Mouse (Mus musculus): Measurements from ENCODE around the gene Armc12. TPM values are rescaled to one million over a fixed set of nuclear protein-coding genes. Genes with fewer than 3 reads are reported as not detected.

The Armc12 gene
- polyA plus RNA-seq, 1 experiment: not detected

DNA sequence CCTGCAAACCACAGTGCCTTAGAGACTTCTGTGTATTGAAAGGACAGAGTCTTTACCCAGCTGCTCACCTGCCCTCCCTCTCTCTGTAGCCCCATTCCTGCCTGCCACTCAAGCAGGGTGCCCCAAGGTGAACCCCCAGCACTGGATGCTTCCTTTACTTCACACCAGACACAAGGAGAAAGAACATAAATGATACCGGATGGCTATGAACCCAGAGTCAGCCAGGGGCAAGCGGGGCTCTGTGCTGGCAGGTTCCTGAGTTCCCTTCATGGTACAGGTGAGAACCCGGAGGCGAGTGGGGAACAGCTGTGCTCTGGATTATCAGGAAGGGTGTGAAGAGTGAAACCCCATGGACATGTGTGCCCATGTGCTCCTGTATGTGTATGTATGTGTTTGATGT lies 25.0 kb upstream of the Armc12 start:
- no peak overlapping the region for H3K27ac ChIP-seq (ENCODE audit: insufficient read depth, low read depth, low read length)
- no peak for TF ChIP-seq CTCF (IDR thresholded peaks at IDR 0.05; ENCODE audit: extremely low read depth, insufficient read length, insufficient replicate concordance, low read depth, low read length)
- TF ChIP-seq POLR2A (IDR thresholded peaks at IDR 0.05; ENCODE audit: low read depth, low read length): no peak
- no peaks in the 10 kb centered on the region for H3K27me3 ChIP-seq (ENCODE audit: control insufficient read depth, insufficient read depth, low read length)
- H3K4me3 ChIP-seq (ENCODE audit: low read depth, low read length): no peak overlapping the region
- H3K36me3 ChIP-seq (ENCODE audit: control insufficient read depth, insufficient read depth, low read length): no peaks in the 10 kb centered on the region
- 0 out of 2 replicates have a peak, but pooled peaks cover under 1% of the 10 kb centered on the region for H3K4me1 ChIP-seq (ENCODE audit: control insufficient read depth, insufficient read depth, insufficient read length, low read length)
- WGBS: 91% methylated on average over 4 of the region's 4 CpGs

DNA sequence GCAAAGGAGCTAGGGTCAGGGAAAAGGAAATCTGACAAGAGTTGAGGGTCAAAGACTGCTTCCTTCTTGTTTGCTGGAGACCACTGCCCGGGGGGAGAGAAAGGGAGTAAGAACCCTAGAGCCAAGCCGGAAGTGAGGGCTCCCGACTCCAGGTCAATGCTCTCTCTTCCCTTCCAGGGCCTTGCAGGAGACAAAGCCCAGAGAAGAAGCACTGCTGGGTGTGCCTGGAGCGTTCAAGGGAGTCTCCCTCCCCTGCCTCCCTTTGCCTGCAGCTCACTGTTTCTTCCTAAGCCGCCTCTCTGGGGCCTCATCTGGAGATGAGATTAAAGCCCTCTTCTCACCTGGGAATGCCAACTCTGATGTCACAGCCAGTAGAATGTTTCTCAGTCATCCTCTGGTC lies 23.7 kb upstream of the Armc12 start:
- H3K27me3 ChIP-seq (ENCODE audit: control insufficient read depth, insufficient read depth, low read length): no peaks in the 10 kb centered on the region
- H3K36me3 ChIP-seq (ENCODE audit: control insufficient read depth, insufficient read depth, low read length): no peaks in the 10 kb centered on the region
- peaks cover 9% of the 10 kb centered on the region for H3K4me1 ChIP-seq (ENCODE audit: control insufficient read depth, insufficient read depth, insufficient read length, low read length)
- no peak overlapping the region for H3K27ac ChIP-seq (ENCODE audit: insufficient read depth, low read depth, low read length)
- no peak for TF ChIP-seq POLR2A (IDR thresholded peaks at IDR 0.05; ENCODE audit: low read depth, low read length)
- TF ChIP-seq CTCF (IDR thresholded peaks at IDR 0.05; ENCODE audit: extremely low read depth, insufficient read length, insufficient replicate concordance, low read depth, low read length): no peak
- 60% methylated on average over 5 of the region's 5 CpGs for WGBS
- no peak overlapping the region for H3K4me3 ChIP-seq (ENCODE audit: low read depth, low read length)

DNA sequence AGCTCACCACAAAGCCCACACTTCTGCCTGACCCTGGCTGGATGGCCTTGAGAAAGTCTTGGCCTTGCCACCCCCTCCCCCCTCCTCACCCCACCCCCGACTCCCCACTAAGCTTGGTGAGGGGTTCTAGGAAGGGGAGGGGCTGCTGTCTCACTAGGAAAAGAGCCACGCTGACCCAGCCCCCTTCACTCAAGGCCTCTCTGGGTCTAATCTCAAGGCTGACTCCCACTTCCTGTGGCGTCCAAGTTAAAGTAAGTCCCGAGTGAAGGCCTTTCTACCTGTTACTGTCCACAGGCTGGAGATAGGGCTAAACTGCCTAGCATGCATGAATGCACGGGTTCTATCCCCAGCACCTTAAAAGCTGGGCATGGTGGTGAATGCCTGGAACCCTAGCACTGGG lies 23.1 kb upstream of the Armc12 start:
- 76% methylated on average over 5 of the region's 5 CpGs for WGBS
- Histone ChIP-seq H3K4me1 (ENCODE audit: control insufficient read depth, insufficient read depth, insufficient read length, low read length) (peaks cover 14% of the 10 kb centered on the region), H3K4me3 (ENCODE audit: low read depth, low read length) (no peak overlapping the region), H3K27ac (ENCODE audit: insufficient read depth, low read depth, low read length) (no peak overlapping the region), H3K36me3 (ENCODE audit: control insufficient read depth, insufficient read depth, low read length) (no peaks in the 10 kb centered on the region), H3K27me3 (ENCODE audit: control insufficient read depth, insufficient read depth, low read length) (no peaks in the 10 kb centered on the region)
- no peak for TF ChIP-seq CTCF (IDR thresholded peaks at IDR 0.05; ENCODE audit: extremely low read depth, insufficient read length, insufficient replicate concordance, low read depth, low read length)
- no peak for TF ChIP-seq POLR2A (IDR thresholded peaks at IDR 0.05; ENCODE audit: low read depth, low read length)

DNA sequence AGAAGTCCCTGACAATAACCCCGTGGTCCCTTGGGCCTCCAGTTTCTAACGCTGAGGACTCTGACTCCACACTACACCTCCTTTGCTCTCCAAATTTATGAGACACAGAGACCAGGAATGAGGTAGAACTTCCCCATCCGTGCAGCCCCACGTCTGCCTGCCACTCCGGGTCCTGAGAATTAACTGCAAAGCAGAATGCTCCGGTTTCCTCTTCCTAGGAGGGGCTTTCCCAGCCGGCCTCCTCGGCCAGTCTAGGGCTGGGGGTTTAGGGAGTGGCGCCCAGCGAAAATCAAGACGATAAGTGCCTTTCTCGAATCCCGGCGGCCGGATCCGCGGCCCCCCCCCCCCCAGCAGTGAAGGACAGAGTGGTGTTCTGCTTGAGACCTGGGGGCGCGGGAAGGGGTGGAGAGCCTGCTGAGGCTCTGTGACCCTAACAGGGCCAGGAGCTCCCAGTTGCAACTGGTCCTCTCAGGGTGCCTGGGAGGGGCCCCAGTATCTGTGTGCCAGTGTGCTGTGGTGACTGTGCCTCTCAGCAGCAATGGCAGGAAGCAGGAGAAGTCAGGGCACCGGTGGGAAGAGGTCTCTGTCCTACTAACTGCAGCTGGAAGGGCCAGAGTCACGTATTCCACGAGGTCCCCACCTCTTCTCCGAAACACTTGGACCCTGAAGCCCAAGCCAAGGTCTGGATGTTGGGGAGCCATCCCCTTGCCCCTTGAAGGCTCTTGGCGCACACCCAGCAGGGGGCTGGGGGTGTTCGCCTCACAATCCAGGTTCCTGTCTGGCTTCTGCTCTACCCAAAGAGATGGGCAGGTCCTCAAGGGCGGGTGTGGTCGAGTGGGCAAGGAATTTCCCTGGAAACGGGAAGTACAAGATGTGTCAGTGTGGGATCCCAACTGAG lies 19.9 kb upstream of the Armc12 start:
- no peaks in the 10 kb centered on the region for H3K36me3 ChIP-seq (ENCODE audit: control insufficient read depth, insufficient read depth, low read length)
- H3K4me3 ChIP-seq (ENCODE audit: low read depth, low read length): no peak overlapping the region
- no peaks in the 10 kb centered on the region for H3K27me3 ChIP-seq (ENCODE audit: control insufficient read depth, insufficient read depth, low read length)
- WGBS: 26% methylated on average over 28 of the region's 28 CpGs
- H3K27ac ChIP-seq (ENCODE audit: insufficient read depth, low read depth, low read length): no peak overlapping the region
- peaks cover 29% of the 10 kb centered on the region for H3K4me1 ChIP-seq (ENCODE audit: control insufficient read depth, insufficient read depth, insufficient read length, low read length)
- no peak for TF ChIP-seq POLR2A (IDR thresholded peaks at IDR 0.05; ENCODE audit: low read depth, low read length)
- no peak for TF ChIP-seq CTCF (IDR thresholded peaks at IDR 0.05; ENCODE audit: extremely low read depth, insufficient read length, insufficient replicate concordance, low read depth, low read length)

DNA sequence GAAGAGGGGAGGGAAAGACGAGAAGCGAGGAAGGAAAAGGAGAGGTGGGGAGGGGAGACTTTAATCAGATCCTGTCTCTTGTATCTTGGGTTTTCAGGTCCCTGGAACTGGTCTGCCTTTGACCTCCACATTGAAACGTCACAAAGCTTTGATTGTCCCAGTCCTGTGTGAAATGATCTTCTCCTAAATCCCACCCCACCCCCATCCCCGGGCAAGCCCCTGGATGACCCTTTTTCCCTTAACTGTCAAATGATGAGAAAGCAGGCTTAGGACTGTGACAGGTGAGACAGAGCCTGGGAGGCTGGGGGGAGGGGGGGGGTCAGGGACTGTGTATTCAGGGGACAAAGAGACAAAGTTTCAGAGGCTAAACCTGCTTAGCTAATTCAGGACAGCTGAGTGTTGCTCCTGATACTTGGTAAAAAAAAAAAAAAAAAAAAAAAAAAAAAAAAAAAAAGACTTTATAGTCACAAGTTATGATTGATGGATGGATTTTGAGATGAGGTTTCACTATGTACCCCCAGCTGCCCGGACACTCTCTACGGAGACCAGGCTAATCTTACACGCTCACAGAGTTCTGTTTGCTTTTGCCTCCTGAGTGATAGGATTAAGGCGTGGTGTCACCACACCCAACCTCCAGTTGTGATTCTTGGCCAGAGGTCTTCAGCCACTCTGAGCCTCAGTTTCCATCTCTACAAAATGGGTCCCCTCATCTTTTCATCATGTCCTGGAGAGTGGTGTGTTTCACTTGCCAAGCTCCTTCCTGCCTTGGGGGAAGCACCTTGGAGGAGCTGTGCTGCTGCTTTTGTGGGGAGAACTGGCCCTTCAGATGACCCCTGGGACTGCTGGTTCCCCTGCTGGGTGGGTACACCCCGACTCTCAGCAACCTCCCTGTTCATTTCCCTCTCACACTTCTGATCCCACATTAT lies 18.7 kb upstream of the Armc12 start:
- 28% methylated on average over 9 of the region's 9 CpGs for WGBS
- Histone ChIP-seq H3K36me3 (ENCODE audit: control insufficient read depth, insufficient read depth, low read length) (no peaks in the 10 kb centered on the region), H3K27me3 (ENCODE audit: control insufficient read depth, insufficient read depth, low read length) (no peaks in the 10 kb centered on the region), H3K4me3 (ENCODE audit: low read depth, low read length) (no peak overlapping the region), H3K27ac (ENCODE audit: insufficient read depth, low read depth, low read length) (peak overlapping the region; percentile 93), H3K4me1 (ENCODE audit: control insufficient read depth, insufficient read depth, insufficient read length, low read length) (peaks cover 37% of the 10 kb centered on the region)
- TF ChIP-seq CTCF (IDR thresholded peaks at IDR 0.05; ENCODE audit: extremely low read depth, insufficient read length, insufficient replicate concordance, low read depth, low read length) (no peak), POLR2A (IDR thresholded peaks at IDR 0.05; ENCODE audit: low read depth, low read length) (no peak)

DNA sequence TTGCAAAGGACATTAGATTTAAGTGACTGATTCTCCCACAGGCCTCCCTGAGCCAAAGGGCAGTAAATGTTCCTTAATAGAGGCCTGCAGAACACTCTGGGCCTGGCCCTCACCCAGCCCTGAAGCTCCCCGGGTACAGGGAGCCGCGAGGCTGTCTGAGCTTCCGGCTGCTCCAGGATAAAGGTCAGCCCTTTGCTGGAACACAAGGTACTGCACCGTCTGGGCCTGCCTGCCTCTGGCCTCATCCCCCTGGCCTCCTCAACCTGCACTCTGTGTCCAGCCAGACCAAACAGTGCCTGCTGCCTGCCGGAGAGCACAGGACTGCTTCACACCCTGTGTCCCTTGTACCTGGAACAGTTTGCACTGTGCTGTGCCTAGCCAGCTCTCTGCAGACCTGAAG lies 17.9 kb upstream of the Armc12 start:
- 0 out of 2 replicates have a peak, but pooled peaks have one; percentile 15 for TF ChIP-seq POLR2A (IDR thresholded peaks at IDR 0.05; ENCODE audit: low read depth, low read length)
- TF ChIP-seq CTCF (IDR thresholded peaks at IDR 0.05; ENCODE audit: extremely low read depth, insufficient read length, insufficient replicate concordance, low read depth, low read length): no peak
- Histone ChIP-seq H3K36me3 (ENCODE audit: control insufficient read depth, insufficient read depth, low read length) (no peaks in the 10 kb centered on the region), H3K4me3 (ENCODE audit: low read depth, low read length) (no peak overlapping the region), H3K4me1 (ENCODE audit: control insufficient read depth, insufficient read depth, insufficient read length, low read length) (peaks cover 42% of the 10 kb centered on the region), H3K27ac (ENCODE audit: insufficient read depth, low read depth, low read length) (peak overlapping the region; percentile 93), H3K27me3 (ENCODE audit: control insufficient read depth, insufficient read depth, low read length) (no peaks in the 10 kb centered on the region)
- WGBS: 10% methylated on average over 6 of the region's 6 CpGs

DNA sequence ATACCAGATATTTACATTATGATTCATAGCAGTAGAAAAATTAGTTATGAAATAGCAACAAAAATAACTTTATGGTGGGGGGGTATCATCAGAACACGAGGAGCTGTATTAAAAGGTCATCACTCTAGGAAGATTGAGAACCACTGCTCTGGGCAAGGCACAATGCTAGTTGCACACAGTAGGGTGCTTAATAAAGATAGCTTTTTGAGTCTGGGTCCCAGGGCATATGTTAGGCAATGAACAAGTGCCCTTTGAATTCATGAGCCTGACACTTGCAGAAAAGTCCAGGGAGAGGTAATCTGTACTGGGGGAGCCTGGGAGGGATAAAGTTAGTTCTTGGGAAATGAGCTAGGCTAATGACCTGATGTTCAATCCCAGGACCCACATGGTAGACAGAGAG lies 17.3 kb upstream of the Armc12 start:
- peaks cover 47% of the 10 kb centered on the region for H3K4me1 ChIP-seq (ENCODE audit: control insufficient read depth, insufficient read depth, insufficient read length, low read length)
- no peaks in the 10 kb centered on the region for H3K27me3 ChIP-seq (ENCODE audit: control insufficient read depth, insufficient read depth, low read length)
- no peaks in the 10 kb centered on the region for H3K36me3 ChIP-seq (ENCODE audit: control insufficient read depth, insufficient read depth, low read length)
- TF ChIP-seq CTCF (IDR thresholded peaks at IDR 0.05; ENCODE audit: extremely low read depth, insufficient read length, insufficient replicate concordance, low read depth, low read length) (no peak), POLR2A (IDR thresholded peaks at IDR 0.05; ENCODE audit: low read depth, low read length) (no peak)
- peak overlapping the region; percentile 93 for H3K27ac ChIP-seq (ENCODE audit: insufficient read depth, low read depth, low read length)
- WGBS: 7% methylated on average over 1 of the region's 1 CpGs
- no peak overlapping the region for H3K4me3 ChIP-seq (ENCODE audit: low read depth, low read length)

Data from small intestine, adult 2 months (tissue).